Mouse (Mus musculus) lung, adult 10 weeks (tissue): Measurements from ENCODE around the gene Aaas. TPM values are rescaled to one million over a fixed set of nuclear protein-coding genes. Genes with fewer than 3 reads are reported as not detected.

Source experiments
- polyA plus RNA-seq: library from polyadenylated mRNA; stranded (reverse); fragments of 350-450 nt; fragmentation: Illumina TruSeq; extraction: RNeasy Lipid Tissue Mini Kit (QIAGEN cat#74804); gene quantifications from one replicate; pipeline ENCODE4 v1.2.3, GENCODE M21; 2014; ENCODE audit warnings: low read depth, low replicate concordance; ENCODE audit not compliant: insufficient read depth

Aaas gene
- polyA plus RNA-seq, result 13.3 TPM

GRCm38 (mm10) chr15:102350138-102350941 is at the start of gene Aaas:
Aaas (minus strand) TSS chr15:102350771.

DNA sequence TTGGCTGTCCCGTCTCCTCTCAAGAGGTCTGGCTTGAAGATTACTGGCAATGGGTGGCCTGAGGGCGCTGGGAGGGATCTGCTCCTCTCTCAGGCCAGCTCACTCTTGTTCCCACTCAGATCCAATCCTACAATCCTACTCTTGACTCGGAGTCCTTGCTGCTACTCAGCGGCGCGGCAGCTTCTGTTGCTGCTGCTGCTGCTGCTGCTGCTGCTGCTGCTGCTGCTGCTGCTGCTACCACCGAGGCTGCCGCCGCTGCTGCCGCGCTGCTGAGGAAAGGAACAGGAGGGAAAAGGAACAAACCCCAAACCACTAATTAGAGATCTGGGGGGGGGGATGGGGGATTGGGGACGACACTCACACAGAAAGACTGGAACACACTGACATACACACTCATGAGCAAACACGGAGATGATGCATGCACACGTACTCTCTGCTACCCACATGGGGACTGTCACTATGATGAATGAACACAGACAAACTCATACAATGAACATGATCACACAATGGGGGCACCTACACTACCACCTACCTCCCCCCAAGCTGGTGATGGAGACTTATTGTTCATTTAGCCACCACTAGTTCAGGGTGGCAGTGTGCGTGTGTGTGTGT is 16.3 kb upstream of the Aaas start, which contains the start of gene Sp7:
Gene Sp7, minus strand, starts transcription at position 450 of the 612 bp plus-strand sequence.

GRCm38 (mm10) chr15:102331610-102332015 is 19.0 kb downstream of the Aaas start, which contains the start of gene Myg1:
Myg1 (plus strand) TSS chr15:102331709.

GRCm38 (mm10) chr15:102326022-102326576 is 24.5 kb downstream of the Aaas start, which contains the start of gene Pfdn5:
Pfdn5 (plus strand) TSS chr15:102326116.

DNA sequence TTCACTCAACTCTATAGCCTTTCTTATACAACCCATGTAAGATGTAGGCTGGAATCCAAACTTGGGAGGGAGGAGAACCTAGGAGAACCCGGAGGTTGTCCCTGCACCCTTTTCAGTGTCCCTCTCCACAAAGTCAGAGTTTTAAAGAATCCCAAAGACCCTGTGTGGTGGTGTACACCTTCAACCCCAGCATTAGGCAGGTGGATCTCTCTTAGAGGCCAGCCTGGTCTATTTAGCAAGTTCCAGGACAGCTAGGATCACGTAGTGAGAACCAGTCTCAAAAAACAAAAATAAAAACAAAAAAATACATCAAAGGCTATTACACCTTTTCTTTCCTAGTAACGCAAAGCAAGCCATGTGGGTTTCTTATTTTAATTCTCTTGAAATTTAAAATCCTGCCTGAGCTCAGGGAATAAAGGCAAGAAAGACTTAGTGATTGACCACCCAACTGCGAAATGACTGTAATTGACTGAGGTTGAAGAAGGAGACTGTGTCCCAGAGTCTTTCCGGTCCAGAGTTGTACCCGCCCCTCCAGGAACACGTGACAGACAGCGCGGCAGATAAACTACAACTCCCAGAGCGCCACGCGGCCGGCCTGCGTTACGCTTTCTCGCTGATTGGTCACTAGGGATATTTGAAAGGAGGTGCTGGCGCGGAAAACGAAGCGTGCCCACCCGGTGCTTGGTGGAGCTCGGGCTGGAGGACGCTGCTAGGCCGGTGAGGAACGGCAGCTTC is 54.8 kb downstream of the Aaas start, which contains the start of gene Espl1:
Gene Espl1, plus strand, starts transcription at position 634 of the 735 bp plus-strand sequence.

Other genes with a start within 250 kb of the Aaas start
- 27.8 TPM for gene Spryd3, start 214.5 kb downstream of the Aaas start, polyA plus RNA-seq
- gene Igfbp6, start 206.4 kb downstream of the Aaas start, polyA plus RNA-seq, result 398 TPM
- 0.20 TPM for gene Soat2, start 200.2 kb downstream of the Aaas start, polyA plus RNA-seq
- 35.1 TPM for gene Zfp740, start 147.5 kb downstream of the Aaas start, polyA plus RNA-seq
- gene Csad, start 146.0 kb downstream of the Aaas start, polyA plus RNA-seq, result 26.9 TPM
- 31.0 TPM for gene Itgb7, start 118.8 kb downstream of the Aaas start, polyA plus RNA-seq
- 32.8 TPM for gene Rarg, start 93.3 kb downstream of the Aaas start, polyA plus RNA-seq
- gene Gm9918, start 80.2 kb downstream of the Aaas start, polyA plus RNA-seq, result 0.10 TPM
- 38.5 TPM for gene Mfsd5, start 71.3 kb downstream of the Aaas start, polyA plus RNA-seq
- 1.2 TPM for gene Espl1, start 54.5 kb downstream of the Aaas start, polyA plus RNA-seq
- 792 TPM for gene Pfdn5, start 24.7 kb downstream of the Aaas start, polyA plus RNA-seq
- gene Myg1, start 19.1 kb downstream of the Aaas start, polyA plus RNA-seq, result 41.8 TPM
- not detected for gene Sp7, start 16.4 kb upstream of the Aaas start, polyA plus RNA-seq
- 12.7 TPM for gene Sp1, start 55.4 kb upstream of the Aaas start, polyA plus RNA-seq
- 9.2 TPM for gene Amhr2, start 94.6 kb upstream of the Aaas start, polyA plus RNA-seq
- gene Prr13, start 108.3 kb upstream of the Aaas start, polyA plus RNA-seq, result 139 TPM
- 289 TPM for gene Pcbp2, start 119.8 kb upstream of the Aaas start, polyA plus RNA-seq
- gene Gm10337, start 153.0 kb upstream of the Aaas start, polyA plus RNA-seq, result not detected
- gene Map3k12, start 166.3 kb upstream of the Aaas start, polyA plus RNA-seq, result 3.0 TPM
- gene Tarbp2, start 167.4 kb upstream of the Aaas start, polyA plus RNA-seq, result 23.7 TPM
- gene Npff, start 174.2 kb upstream of the Aaas start, polyA plus RNA-seq, result 3.4 TPM